Mouse (Mus musculus) forebrain, embryonic 11.5 days (tissue): Measurements from ENCODE around the gene Ddx41. TPM values are rescaled to one million over a fixed set of nuclear protein-coding genes. Genes with fewer than 3 reads are reported as not detected.

ENCODE experiments used
- ATAC-seq: fragments of 200-750 bp; cut with Nextera tagmentation; replicated peaks from 2 replicates; pipeline ENCODE4 v1.8.0; 2017; ENCODE audit warnings: moderate TSS enrichment; ENCODE audit not compliant: low FRiP score
- DNase-seq: peaks from one replicate; pipeline ENCODE4 v3.0.0-alpha.2; 2017; ENCODE audit warnings: low spot score
- H3K27ac ChIP-seq: fragments of 300-500 bp; sonication (generic); 2 replicates; pipeline ENCODE4 v1.5.1; 2014; ENCODE audit warnings: low read depth, low read length
- H3K27me3 ChIP-seq: fragments of 300-500 bp; sonication (generic); 2 replicates; pipeline ENCODE4 v1.6.1; 2014; ENCODE audit warnings: mild to moderate bottlenecking, low read length, mixed read lengths; ENCODE audit not compliant: control insufficient read depth, insufficient read depth
- H3K36me3 ChIP-seq: fragments of 300-500 bp; sonication (generic); 2 replicates; pipeline ENCODE4 v1.6.1; 2014; ENCODE audit warnings: mild to moderate bottlenecking, low read length, moderate library complexity, mixed read lengths; ENCODE audit not compliant: control insufficient read depth, insufficient read depth
- H3K4me1 ChIP-seq: fragments of 300-500 bp; sonication (generic); replicated peaks from 2 replicates; pipeline ENCODE4 v1.6.1; 2014; ENCODE audit warnings: low read length, mixed read lengths; ENCODE audit not compliant: control insufficient read depth, insufficient read depth
- H3K4me2 ChIP-seq: fragments of 300-500 bp; sonication (generic); 2 replicates; pipeline ENCODE4 v1.6.1; 2014; ENCODE audit warnings: low read depth, mild to moderate bottlenecking, low read length, moderate library complexity, mixed read lengths; ENCODE audit not compliant: severe bottlenecking
- H3K4me3 ChIP-seq: fragments of 300-500 bp; sonication (generic); 2 replicates; pipeline ENCODE4 v1.5.1; 2014; ENCODE audit warnings: low read depth, low read length
- H3K9ac ChIP-seq: fragments of 300-500 bp; sonication (generic); 2 replicates; pipeline ENCODE4 v1.6.1; 2014; ENCODE audit warnings: low read length
- H3K9me3 ChIP-seq: fragments of 300-500 bp; sonication (generic); 2 replicates; pipeline ENCODE4 v1.6.1; 2016; ENCODE audit warnings: low read length, mixed read lengths; ENCODE audit not compliant: control insufficient read depth
- WGBS: fragments of 180-500 bp; shearing (Covaris S2); extraction: QIAGEN DNeasy Blood & Tissue Kit; methylation state at CpG from one replicate; pipeline ENCODE4 v1.1.7; 2014; 5-methylcytosine and 5-hydroxymethylcytosine counted together
- microRNA-seq: library from miRNA; unstranded; fragments of <30 nt; microRNA quantifications from one replicate; pipeline ENCODE4, GENCODE M21; 2016; ENCODE audit not compliant: insufficient number of aligned reads
- polyA plus RNA-seq: library from polyadenylated mRNA; unstranded; fragments of >200 nt; fragmentation: Nextera tagmentation; extraction: Ambion mirVana; gene quantifications from 2 replicates; pipeline ENCODE4 v1.2.1, GENCODE M21; 2014

Gene Ddx41
- polyA plus RNA-seq, 1 experiment from 2014 or later = 79.3 TPM

DNA sequence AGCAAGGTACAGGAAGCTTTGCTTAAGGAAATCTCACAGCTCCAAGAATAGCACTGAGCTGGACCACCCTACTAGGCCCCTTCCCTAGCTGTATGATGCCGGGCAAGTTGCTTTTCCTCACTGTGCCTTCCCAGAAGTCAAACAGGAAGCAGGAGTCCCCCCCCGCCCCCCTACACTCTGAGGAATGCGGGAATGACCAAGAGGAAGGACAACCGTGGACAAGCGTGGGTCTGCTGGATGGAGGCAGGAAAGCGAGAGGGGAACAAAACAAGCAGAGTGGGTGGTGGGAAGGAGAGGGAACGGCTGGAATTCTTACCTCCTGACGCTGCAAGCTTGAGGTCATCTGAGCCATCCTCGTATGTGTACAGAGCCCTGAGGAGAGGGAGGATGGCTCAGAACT lies 53.4 kb downstream of the Ddx41 start:
- 0 out of 2 replicates have a peak overlapping the region, but pooled peaks have one; percentile 1 for H3K9ac ChIP-seq
- H3K36me3 ChIP-seq = peaks cover 28% of the 10 kb centered on the region
- ATAC-seq = no peak

DNA sequence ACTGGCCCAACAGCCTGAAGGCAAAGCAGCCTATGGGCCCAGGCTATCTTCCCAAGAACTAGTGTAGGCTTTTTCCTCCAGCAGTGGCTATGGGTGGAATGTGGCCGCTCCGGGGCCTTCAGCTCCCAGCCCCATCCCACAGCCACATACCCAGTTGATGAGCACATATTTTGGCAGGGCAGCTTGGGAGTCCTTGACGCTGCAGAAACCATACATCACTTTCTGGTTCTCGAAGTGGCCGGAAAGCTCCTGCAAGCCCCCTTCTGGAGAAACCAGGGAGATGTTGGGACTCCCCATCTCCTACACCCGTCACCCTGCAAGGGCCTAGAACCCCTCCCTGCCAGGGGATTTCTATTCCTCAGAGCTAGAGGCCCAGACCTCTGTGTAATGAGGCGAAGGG lies 53.9 kb downstream of the Ddx41 start:
- H3K27me3 ChIP-seq = no peaks in the 10 kb centered on the region
- H3K9ac ChIP-seq = no peak overlapping the region
- H3K9me3 ChIP-seq = no peaks in the 10 kb centered on the region
- H3K36me3 ChIP-seq = peaks cover 28% of the 10 kb centered on the region
- ATAC-seq (no peak), DNase-seq (no peak)
- no peak overlapping the region for H3K27ac ChIP-seq
- no peak overlapping the region for H3K4me3 ChIP-seq
- peaks cover 26% of the 10 kb centered on the region for H3K4me1 ChIP-seq
- WGBS = 89% methylated on average over 7 of the region's 7 CpGs
- no peak overlapping the region for H3K4me2 ChIP-seq

More for the DNA sequence above, 53.4 kb downstream of the Ddx41 start:
- peaks cover 26% of the 10 kb centered on the region for H3K4me1 ChIP-seq
- H3K9me3 ChIP-seq = no peaks in the 10 kb centered on the region
- DNase-seq = peak; percentile 54
- WGBS = 65% methylated on average over 9 of the region's 9 CpGs
- H3K4me2 ChIP-seq = peak overlapping the region; percentile 95; the same call in 1 of the 2 replicates
- H3K27ac ChIP-seq = no peak overlapping the region
- peak overlapping the region; percentile 95; the same call in 1 of the 2 replicates for H3K4me3 ChIP-seq
- no peaks in the 10 kb centered on the region for H3K27me3 ChIP-seq

Small RNA genes within 50 kb of the gene (microRNA-seq; reads per million reads assigned to microRNA genes)
- 4.2 reads per million for gene Mir6945

Other genes with a start within 250 kb of the Ddx41 start
- 422 and 451 TPM in 2 replicates for gene Prelid1, start 216.2 kb downstream of the Ddx41 start, polyA plus RNA-seq
- gene Rab24, start 214.7 kb downstream of the Ddx41 start, polyA plus RNA-seq = 84.4 and 101 TPM in 2 replicates
- gene Mxd3, start 206.8 kb downstream of the Ddx41 start, polyA plus RNA-seq = 37.2 and 42.2 TPM in 2 replicates
- gene Lman2, start 173.9 kb downstream of the Ddx41 start, polyA plus RNA-seq = 90.4 and 94.2 TPM in 2 replicates
- gene Rgs14, start 166.9 kb downstream of the Ddx41 start, polyA plus RNA-seq = 0.33 and 0.44 TPM in 2 replicates
- gene Slc34a1, start 138.5 kb downstream of the Ddx41 start, polyA plus RNA-seq = not detected in 2 replicates
- gene Pfn3, start 121.4 kb downstream of the Ddx41 start, polyA plus RNA-seq = not detected in 2 replicates
- gene F12, start 109.9 kb downstream of the Ddx41 start, polyA plus RNA-seq = not detected in 2 replicates
- gene Grk6, start 91.6 kb downstream of the Ddx41 start, polyA plus RNA-seq = 69.5 and 79.2 TPM in 2 replicates
- 2.3 and 3.9 TPM in 2 replicates for gene Prr7, start 72.4 kb downstream of the Ddx41 start, polyA plus RNA-seq
- gene Dbn1, start 48.5 kb downstream of the Ddx41 start, polyA plus RNA-seq = 411 and 418 TPM in 2 replicates
- gene Pdlim7, start 23.0 kb downstream of the Ddx41 start, polyA plus RNA-seq = 165 and 185 TPM in 2 replicates
- gene Dok3, start 7.4 kb downstream of the Ddx41 start, polyA plus RNA-seq = 3.3 and 3.9 TPM in 2 replicates
- 55.8 and 58.0 TPM in 2 replicates for gene Fam193b, start 34.5 kb upstream of the Ddx41 start, polyA plus RNA-seq
- gene Tmed9, start 37.1 kb upstream of the Ddx41 start, polyA plus RNA-seq = 51.4 and 56.5 TPM in 2 replicates
- 24.5 and 25.6 TPM in 2 replicates for gene B4galt7, start 63.2 kb upstream of the Ddx41 start, polyA plus RNA-seq
- 65.4 and 69.7 TPM in 2 replicates for gene Caml, start 86.3 kb upstream of the Ddx41 start, polyA plus RNA-seq
- 56.8 and 58.2 TPM in 2 replicates for gene Ddx46, start 98.4 kb upstream of the Ddx41 start, polyA plus RNA-seq
- 68.4 and 74.3 TPM in 2 replicates for gene B230219D22Rik, start 156.5 kb upstream of the Ddx41 start, polyA plus RNA-seq
- 83.3 and 84.1 TPM in 2 replicates for gene Txndc15, start 178.0 kb upstream of the Ddx41 start, polyA plus RNA-seq
- gene Pcbd2, start 190.7 kb upstream of the Ddx41 start, polyA plus RNA-seq = 25.8 and 32.9 TPM in 2 replicates
- gene Catsper3, start 247.9 kb upstream of the Ddx41 start, polyA plus RNA-seq = not detected in 2 replicates